Mouse (Mus musculus): ENCODE measurements at regions not wholly inside any gene's neighbourhood (a gene's known extent, or its start where the extent isn't known, plus 50 kb on each side); places are given as distances from the start of the nearest gene placed in this dataset.
"Not testable (repeated sequence)": the region's sequence is repeated elsewhere in the genome, so short reads cannot be mapped to it uniquely, and the experiment has no call there.

DNA sequence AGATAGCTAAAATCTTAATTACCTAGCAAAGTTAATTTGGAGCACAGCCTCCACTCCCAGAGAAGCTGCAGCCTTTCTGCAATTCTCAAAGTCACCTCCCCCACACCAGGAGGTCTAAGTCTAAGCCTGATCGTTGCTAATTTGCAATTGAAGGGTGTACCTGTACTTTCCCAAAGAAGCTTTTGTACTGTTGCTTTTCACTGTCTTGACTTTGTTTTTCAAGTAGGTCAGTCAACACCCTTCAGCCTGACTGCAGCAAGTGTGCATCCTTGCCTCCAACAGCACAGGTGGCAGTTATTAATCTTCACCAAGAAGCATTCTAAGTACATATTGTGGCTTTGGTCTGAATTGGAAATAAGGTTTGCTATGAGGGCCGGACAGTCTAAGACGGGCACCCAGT lies 91.7 kb upstream of the Slc22a30 start:
- not testable (repeated sequence) for DNase-seq (ENCODE audit: low spot score in 2 of 2)

DNA sequence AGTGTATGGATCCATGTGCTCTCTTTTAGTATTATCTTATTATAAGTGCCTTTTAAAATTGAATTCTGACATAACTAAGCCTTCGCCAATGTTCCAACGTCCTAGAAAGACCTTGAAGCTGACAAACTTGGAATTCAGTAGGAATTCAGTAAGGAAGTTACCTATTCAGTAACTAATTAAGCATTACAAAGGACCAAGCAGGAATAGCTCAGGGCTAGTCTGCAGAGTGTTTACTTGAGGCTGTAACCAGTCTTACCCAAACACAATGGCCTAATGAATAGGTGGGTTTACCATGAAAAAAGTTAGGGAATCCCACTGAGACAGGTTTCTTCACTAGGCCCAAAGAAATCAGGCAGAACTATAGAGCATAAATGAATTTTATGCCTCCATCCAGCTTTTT lies 92.6 kb upstream of the Slc22a30 start:
- DNase-seq (ENCODE audit: low spot score in 2 of 2): not testable (repeated sequence)

DNA sequence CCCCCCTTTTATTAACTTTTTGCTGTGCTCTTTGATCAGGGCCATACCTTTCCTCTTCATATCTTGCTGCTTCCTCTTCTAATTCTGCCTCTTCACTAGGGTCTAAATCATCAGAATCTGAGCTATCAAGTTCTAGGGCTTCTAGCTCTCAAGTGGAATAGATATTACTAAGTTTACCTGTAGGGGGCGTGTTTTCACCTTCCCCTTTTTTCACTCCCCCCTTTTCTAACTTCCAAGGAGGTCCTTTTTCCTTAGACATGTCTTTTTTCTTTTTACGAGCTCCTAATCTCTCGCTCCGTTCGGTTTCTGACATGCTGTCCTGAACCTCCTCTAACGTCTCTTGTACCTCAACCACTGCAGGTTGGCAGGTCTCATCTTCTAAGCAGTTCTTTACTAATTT lies 73.3 kb upstream of the Slc22a8 start:
- not testable (repeated sequence) for DNase-seq (ENCODE audit: low spot score in 2 of 2)

DNA sequence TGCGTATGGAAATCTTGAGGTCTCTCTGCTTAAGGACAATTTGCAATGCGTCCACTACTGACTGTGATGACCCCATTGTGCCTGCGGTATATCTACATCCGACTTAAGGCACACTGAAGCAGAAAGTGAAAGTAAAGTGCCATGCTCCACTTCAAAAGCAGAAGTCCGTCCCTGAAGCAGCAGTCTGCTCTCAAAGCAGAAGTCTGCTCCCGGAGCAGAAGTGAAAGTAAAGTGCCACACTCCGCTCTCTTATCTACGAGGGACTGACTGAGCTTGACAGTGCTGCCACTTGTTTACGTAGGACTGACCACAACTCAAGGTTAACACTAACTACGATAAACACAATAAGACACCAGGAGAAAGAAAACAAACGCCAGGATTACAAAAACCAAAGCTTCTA lies 72.8 kb upstream of the Slc22a8 start:
- DNase-seq (ENCODE audit: low spot score in 2 of 2): peak; percentile 26 to 31

DNA sequence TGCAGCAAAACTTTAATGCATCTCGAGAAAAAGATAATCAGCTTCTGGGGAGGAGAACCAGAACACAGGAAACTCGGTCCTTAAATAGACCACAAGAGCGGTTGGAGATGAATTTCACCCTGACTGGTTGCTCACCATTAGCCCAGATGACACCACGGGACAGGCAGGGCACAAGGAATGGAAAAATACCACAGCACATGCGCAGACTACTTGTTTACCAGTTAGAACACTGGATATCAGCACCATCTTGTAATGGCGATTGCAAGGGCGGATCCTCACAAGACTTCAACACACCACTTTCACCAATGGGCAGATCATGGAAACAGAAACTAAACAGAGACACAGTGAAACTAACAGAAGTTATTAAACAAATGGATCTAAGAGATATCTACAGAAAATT lies 72.1 kb upstream of the Slc22a8 start:
- peak in 1 of 2 experiments; percentile 11 for DNase-seq (ENCODE audit: low spot score in 2 of 2)

DNA sequence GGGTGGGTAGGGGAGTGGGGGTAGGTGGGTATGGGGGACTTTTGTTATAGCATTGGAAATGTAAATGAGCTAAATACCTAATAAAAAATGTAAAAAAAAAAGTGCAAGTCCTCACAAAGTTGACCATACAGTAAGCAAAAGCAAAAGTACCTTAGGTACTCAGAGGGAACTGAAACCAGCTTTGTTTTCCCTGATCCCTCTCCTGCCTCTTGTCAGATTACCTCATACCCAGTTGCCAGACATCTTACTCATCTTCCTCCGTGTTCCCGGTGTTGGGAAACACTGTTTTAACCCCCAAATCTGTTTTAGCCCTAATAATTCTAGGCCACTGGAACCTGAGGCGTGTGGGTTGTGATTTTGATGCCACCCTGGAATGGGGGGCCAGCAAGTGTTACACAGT lies 56.5 kb upstream of the Slc22a8 start:
- no peak for DNase-seq (ENCODE audit: low spot score in 2 of 2)

DNA sequence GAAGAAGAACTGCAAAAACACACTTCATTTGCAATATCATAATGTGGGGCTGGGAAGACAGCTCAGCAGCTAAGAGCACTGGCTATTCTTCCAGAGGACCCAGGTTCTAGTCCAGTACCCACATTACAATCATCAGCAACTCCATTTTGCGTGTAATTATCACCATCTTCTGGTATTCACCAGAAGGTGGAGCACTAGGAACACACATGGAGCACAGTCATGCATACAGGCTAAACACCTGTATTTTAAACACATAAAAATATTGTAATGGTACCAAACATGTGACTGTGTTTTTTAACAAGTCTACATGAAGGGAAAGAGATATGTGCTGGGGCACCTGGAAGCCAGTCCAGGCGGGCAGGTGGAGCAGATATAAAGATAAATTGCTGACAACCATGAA lies 55.0 kb upstream of the Slc22a8 start:
- DNase-seq (ENCODE audit: low spot score in 2 of 2): no peak
